Mouse (Mus musculus) adrenal gland, postnatal 25 days (tissue): ENCODE results near the gene Rcsd1. TPM values are rescaled to one million over a fixed set of nuclear protein-coding genes. Genes with fewer than 3 reads are reported as not detected.

ENCODE experiments used
- DNase-seq: peaks from one replicate; pipeline ENCODE4 v3.0.0; 2021; ENCODE audit warnings: mixed read lengths
- long read RNA-seq: library from polyadenylated mRNA; stranded (forward); transcript quantifications from one replicate; pipeline ENCODE4 v2.0.0, GENCODE M21; 2021
- total RNA-seq: library from RNA; stranded (reverse); gene quantifications from 2 replicates; pipeline ENCODE4 v1.2.3, GENCODE M21; 2021

Gene Rcsd1
- 16.1 and 19.1 TPM in 2 replicates for total RNA-seq
- long read RNA-seq, full-length matches to known transcripts = 19 of 22 reads
- long read RNA-seq, partial matches to known transcripts = 2 of 22 reads
- long read RNA-seq, other reads (novel, unspliced or antisense) = 1 of 22 reads

- DNase-seq = no peak
Observed at GRCm38 (mm10) chr1:165709629-165710256, at the start of gene Rcsd1. Gene Rcsd1, minus strand, starts transcription at chr1:165709757.

GRCm38 (mm10) chr1:165755194-165755593, 45.6 kb upstream of the Rcsd1 start:
- no peak for DNase-seq

- DNase-seq = no peak
Observed at GRCm38 (mm10) chr1:165754205-165754604, 44.6 kb upstream of the Rcsd1 start.

GRCm38 (mm10) chr1:165751838-165752237, 42.3 kb upstream of the Rcsd1 start:
- no peak for DNase-seq

GRCm38 (mm10) chr1:165751142-165751541, 41.6 kb upstream of the Rcsd1 start:
- no peak for DNase-seq

- no peak for DNase-seq
Observed at GRCm38 (mm10) chr1:165748053-165748452, 38.5 kb upstream of the Rcsd1 start.

- no peak for DNase-seq
Observed at GRCm38 (mm10) chr1:165741989-165742388, 32.4 kb upstream of the Rcsd1 start.

- no peak for DNase-seq
Observed at GRCm38 (mm10) chr1:165738985-165739384, 29.4 kb upstream of the Rcsd1 start.

- DNase-seq = no peak
Observed at GRCm38 (mm10) chr1:165737867-165738266, 28.3 kb upstream of the Rcsd1 start.

GRCm38 (mm10) chr1:165737451-165737850, 27.9 kb upstream of the Rcsd1 start:
- DNase-seq = no peak

- peak; percentile 82 for DNase-seq
Observed at GRCm38 (mm10) chr1:165735826-165736818, 26.6 kb upstream of the Rcsd1 start.

- DNase-seq = no peak
Observed at GRCm38 (mm10) chr1:165734840-165735239, 25.3 kb upstream of the Rcsd1 start.

GRCm38 (mm10) chr1:165731553-165731952, 22.0 kb upstream of the Rcsd1 start:
- no peak for DNase-seq

GRCm38 (mm10) chr1:165730129-165730528, 20.6 kb upstream of the Rcsd1 start:
- no peak for DNase-seq

GRCm38 (mm10) chr1:165728057-165728639, 18.6 kb upstream of the Rcsd1 start:
- DNase-seq = no peak

- DNase-seq = no peak
Observed at GRCm38 (mm10) chr1:165726986-165727385, 17.4 kb upstream of the Rcsd1 start.

- no peak for DNase-seq
Observed at GRCm38 (mm10) chr1:165725039-165725644, 15.6 kb upstream of the Rcsd1 start.

GRCm38 (mm10) chr1:165724219-165725033, 14.9 kb upstream of the Rcsd1 start:
- DNase-seq = no peak

GRCm38 (mm10) chr1:165722531-165723123, 13.1 kb upstream of the Rcsd1 start:
- DNase-seq = no peak

- no peak for DNase-seq
Observed at GRCm38 (mm10) chr1:165718543-165719105, 9.1 kb upstream of the Rcsd1 start.
